9 mouse cellular contexts compared by ENCODE assay signal in the genomic region with DNA sequence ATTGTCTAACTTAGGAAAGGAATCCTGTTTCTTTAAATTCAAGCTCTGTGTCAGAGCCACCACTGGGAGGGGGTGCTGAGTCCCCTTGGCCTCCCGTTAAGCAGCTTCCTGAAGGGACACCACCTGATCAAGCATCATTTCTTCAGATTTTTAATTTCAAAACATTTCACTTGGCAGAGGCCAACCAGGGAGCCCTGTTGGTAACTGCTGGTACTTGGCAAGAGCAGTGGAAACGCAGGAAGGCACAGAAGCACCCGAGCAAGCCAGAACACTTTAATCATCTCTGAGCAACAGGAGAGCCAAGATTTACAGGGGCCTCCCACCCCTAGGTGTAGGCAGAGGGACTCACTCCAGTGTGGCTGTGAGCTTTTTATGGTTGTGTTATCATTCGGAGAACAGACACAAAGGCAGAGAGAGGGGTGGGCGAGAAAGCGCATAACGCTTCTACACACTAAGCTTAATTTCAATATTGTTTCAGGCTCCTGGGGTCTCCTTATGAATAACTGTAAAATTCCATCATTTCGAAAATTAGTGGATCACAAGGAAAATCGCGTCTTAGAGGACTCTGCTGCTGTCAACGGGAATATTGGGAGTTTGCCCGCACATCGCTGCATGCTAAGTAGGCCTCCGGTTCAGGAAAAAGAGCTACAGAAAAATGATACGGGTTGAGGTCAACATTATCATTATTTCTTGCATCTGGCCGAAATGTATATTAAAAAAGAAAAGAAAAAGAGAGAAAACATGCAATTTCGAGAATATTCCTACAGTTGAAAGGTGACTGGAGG.
DNase-seq lines count a peak whose midpoint lies in the region; TF ChIP-seq lines count a peak whose summit lies in the region.
"Had no signal": no experiment of that assay in that cellular context is flagged by ENCODE, and none has a peak within 500 bp of the region (broad histone marks: within the 10 kb centered on the region; RNA-seq: fewer than 3 reads in every experiment).

No protein-coding gene starts in this region.

- no peak overlapping the region for H3K4me3 ChIP-seq in gastrocnemius, adult 2 months
- H3K4me3 ChIP-seq: heart, embryonic 15.5 days had no signal

- H3K27ac ChIP-seq in gastrocnemius, adult 2 months = no peak overlapping the region
- H3K27ac ChIP-seq: heart, embryonic 15.5 days had no signal

- intact Hi-C loops in gastrocnemius, adult 2 months (cut with DNase I) = no loop called here

- no peak for TF ChIP-seq CTCF in gastrocnemius, adult 2 months (IDR thresholded peaks at IDR 0.05)

- DNase-seq in retina, embryonic 14.5 days (ENCODE audit: low spot score) = peak; percentile 14
- no peak for DNase-seq in retina, postnatal 1 day
- peak; percentile 75 to 88 for DNase-seq in cerebellum, postnatal 14 days
- peak; percentile 10 to 25 for DNase-seq in layer of hippocampus, postnatal 25 days (ENCODE audit: extremely low spot score in 1 of 2, low spot score in 1 of 2)
- DNase-seq in telencephalon, adult 2 months (ENCODE audit: low read depth, low spot score) = peak; percentile 44
- no peak for DNase-seq in thymus, postnatal 10 days (ENCODE audit: low spot score in 2 of 2)
- no peak for DNase-seq in gastrocnemius, adult 2 months
- DNase-seq: kidney, adult 8-10 months had no signal

Comparison
In these comparisons a context has a peak if more than half of its experiments do, and no peak if none do; other contexts are left out.
1. DNase-seq: peak in retina, embryonic 14.5 days (single experiment), cerebellum, postnatal 14 days (2 of 2), layer of hippocampus, postnatal 25 days (2 of 2) and telencephalon, adult 2 months (single experiment); none in retina, postnatal 1 day (single experiment), thymus, postnatal 10 days (0 of 2) and gastrocnemius, adult 2 months (single experiment).